8 mouse cellular contexts compared by ENCODE assay signal in genomic region chr17:88256599-88257544, GRCm38 (mm10).
DNase-seq lines count a peak whose midpoint lies in the region; ATAC-seq and TF ChIP-seq lines count a peak whose summit lies in the region.

No protein-coding gene starts in this region.

- H3K27ac ChIP-seq in forebrain, embryonic 12.5 days = peak overlapping the region; percentile 85
- peak overlapping the region; percentile 93 for H3K27ac ChIP-seq in heart, embryonic 16.5 days (ENCODE audit: low read length)
- no peak overlapping the region; the same call in 1 of the 2 replicates for H3K27ac ChIP-seq in liver, embryonic 14.5 days
- peak overlapping the region; percentile 94 for H3K27ac ChIP-seq in neural tube, embryonic 11.5 days (ENCODE audit: low read depth, low read length)

- no peak for TF ChIP-seq EP300 in liver, embryonic 14.5 days (IDR thresholded peaks at IDR 0.05; ENCODE audit: low read depth)

- no peaks in the 10 kb centered on the region for H3K9me3 ChIP-seq in forebrain, embryonic 12.5 days
- no peaks in the 10 kb centered on the region for H3K9me3 ChIP-seq in heart, embryonic 16.5 days (replicated peaks; ENCODE audit: control insufficient read depth, low read length)
- H3K9me3 ChIP-seq in liver, embryonic 14.5 days (ENCODE audit: control insufficient read depth, low read length) = no peaks in the 10 kb centered on the region
- no peaks in the 10 kb centered on the region for H3K9me3 ChIP-seq in neural tube, embryonic 11.5 days (ENCODE audit: control insufficient read depth, low read length)

- TF ChIP-seq CTCF in liver, embryonic 14.5 days (IDR thresholded peaks at IDR 0.05; ENCODE audit: low read depth) = peak; percentile 68

- H3K9ac ChIP-seq in forebrain, embryonic 12.5 days = peak overlapping the region; percentile 70
- peak overlapping the region; percentile 98 for H3K9ac ChIP-seq in heart, embryonic 16.5 days (ENCODE audit: low read length)
- H3K9ac ChIP-seq in liver, embryonic 14.5 days (replicated peaks) = peak overlapping the region; percentile 59
- peak overlapping the region; percentile 94 for H3K9ac ChIP-seq in neural tube, embryonic 11.5 days (ENCODE audit: low read length)

- 2% methylated on average over 18 of the region's 18 CpGs for WGBS in forebrain, embryonic 12.5 days
- WGBS in heart, embryonic 16.5 days = 2% methylated on average over 18 of the region's 18 CpGs
- 5% methylated on average over 18 of the region's 18 CpGs for WGBS in liver, embryonic 14.5 days (ENCODE audit: insufficient replicate concordance)
- 2% methylated on average over 18 of the region's 18 CpGs for WGBS in neural tube, embryonic 11.5 days

- H3K36me3 ChIP-seq in forebrain, embryonic 12.5 days (replicated peaks) = no peaks in the 10 kb centered on the region
- H3K36me3 ChIP-seq in heart, embryonic 16.5 days (ENCODE audit: control insufficient read depth, insufficient read depth) = no peaks in the 10 kb centered on the region
- no peaks in the 10 kb centered on the region for H3K36me3 ChIP-seq in liver, embryonic 14.5 days (replicated peaks; ENCODE audit: control insufficient read depth, insufficient read depth, low read depth)
- H3K36me3 ChIP-seq in neural tube, embryonic 11.5 days (ENCODE audit: control insufficient read depth, insufficient read depth, low read length) = no peaks in the 10 kb centered on the region

- H3K4me1 ChIP-seq in forebrain, embryonic 12.5 days = peaks cover 19% of the 10 kb centered on the region
- H3K4me1 ChIP-seq in heart, embryonic 16.5 days (ENCODE audit: control insufficient read depth, insufficient read depth, low read length) = peaks cover 7% of the 10 kb centered on the region
- 0 out of 4 replicates have a peak, but pooled peaks cover 0 to 3% of the 10 kb centered on the region in 2 experiments for H3K4me1 ChIP-seq in liver, embryonic 14.5 days (replicated peaks; ENCODE audit: control insufficient read depth in 2 of 2, insufficient read depth in 2 of 2, low read length in 1 of 2)
- no peaks in the 10 kb centered on the region; the same call in 1 of the 2 replicates for H3K4me1 ChIP-seq in neural tube, embryonic 11.5 days (ENCODE audit: control insufficient read depth, insufficient read depth, low read length)

- no peaks in the 10 kb centered on the region for H3K27me3 ChIP-seq in forebrain, embryonic 12.5 days
- H3K27me3 ChIP-seq in heart, embryonic 16.5 days (ENCODE audit: control insufficient read depth, insufficient read depth, low read length) = no peaks in the 10 kb centered on the region
- no peaks in the 10 kb centered on the region for H3K27me3 ChIP-seq in liver, embryonic 14.5 days (ENCODE audit: control insufficient read depth, insufficient read depth, low read length)
- no peaks in the 10 kb centered on the region for H3K27me3 ChIP-seq in neural tube, embryonic 11.5 days (ENCODE audit: control insufficient read depth, insufficient read depth, low read length)

- H3K4me2 ChIP-seq in forebrain, embryonic 12.5 days = peak overlapping the region; percentile 68
- H3K4me2 ChIP-seq in heart, embryonic 16.5 days (ENCODE audit: low read depth, low read length) = peak overlapping the region; percentile 99
- H3K4me2 ChIP-seq in liver, embryonic 14.5 days (ENCODE audit: low read depth) = peak overlapping the region; percentile 69
- H3K4me2 ChIP-seq in neural tube, embryonic 11.5 days (ENCODE audit: low read depth) = peak overlapping the region; percentile 94

- DNase-seq in CD4-positive helper T cell, adult 2 months (ENCODE audit: low read depth, low spot score) = peak; percentile 34
- peak; percentile 96 for DNase-seq in brain, adult 2 months (ENCODE audit: low read depth, low spot score)
- peak; percentile 75 to 89 for DNase-seq in kidney, postnatal 36 days
- peak; percentile 26 to 31 (median 27) for DNase-seq in liver, embryonic 14.5 days (ENCODE audit: low read depth in 3 of 3, low spot score in 3 of 3)
- peak; percentile 64 for DNase-seq in neural tube, embryonic 11.5 days (ENCODE audit: low spot score)
- peak; percentile 23 for DNase-seq in thymus, postnatal 14 days

- peak; percentile 71 for ATAC-seq in forebrain, embryonic 12.5 days (ENCODE audit: low FRiP score)
- ATAC-seq in heart, embryonic 16.5 days (replicated peaks; ENCODE audit: extremely low read depth, insufficient read depth, low FRiP score) = peak; percentile 76
- ATAC-seq in liver, embryonic 14.5 days (ENCODE audit: insufficient read depth) = peak; percentile 62
- peak; percentile 52 for ATAC-seq in neural tube, embryonic 11.5 days (ENCODE audit: insufficient read depth, low FRiP score, low TSS enrichment)

- peak overlapping the region; percentile 48 for H3K4me3 ChIP-seq in forebrain, embryonic 12.5 days (replicated peaks)
- peak overlapping the region; percentile 85 for H3K4me3 ChIP-seq in heart, embryonic 16.5 days (ENCODE audit: low read length)
- H3K4me3 ChIP-seq in liver, embryonic 14.5 days (ENCODE audit: insufficient read depth in 1 of 2, low read depth in 2 of 2, low read length in 2 of 2) = peak overlapping the region; percentile 58 to 70
- peak overlapping the region; percentile 61 for H3K4me3 ChIP-seq in neural tube, embryonic 11.5 days (ENCODE audit: low read depth, low read length)

Comparison
In these comparisons a context has a peak if more than half of its experiments do, and no peak if none do; other contexts are left out.
1. DNase-seq: peak in every context shown above with its lines; median percentile 96 in brain, adult 2 months; 82 in kidney, postnatal 36 days; 64 in neural tube, embryonic 11.5 days; 34 in CD4-positive helper T cell, adult 2 months; 27 in liver, embryonic 14.5 days; 23 in thymus, postnatal 14 days.